Mouse (Mus musculus) activated CD4-positive, CD25-positive, alpha-beta regulatory T cell, adult 4 months (primary cell): Measurements from ENCODE around the gene Plekhb2. TPM values are rescaled to one million over a fixed set of nuclear protein-coding genes. Genes with fewer than 3 reads are reported as not detected.
A peak's percentile ranks its signal among the peaks of the same experiment; 100 is the strongest.

Source experiments
- ATAC-seq: one replicate; pipeline ENCODE4 v1.8.0; 2017
- polyA plus RNA-seq, 2 experiments: library from polyadenylated mRNA; unstranded; fragments of 100-300 nt; shearing (Covaris generic); gene quantifications; one replicate each; pipeline ENCODE4 v1.2.1; 2017

Plekhb2 gene
- 100 to 1,000 TPM; 120 to 128 TPM for polyA plus RNA-seq

DNA sequence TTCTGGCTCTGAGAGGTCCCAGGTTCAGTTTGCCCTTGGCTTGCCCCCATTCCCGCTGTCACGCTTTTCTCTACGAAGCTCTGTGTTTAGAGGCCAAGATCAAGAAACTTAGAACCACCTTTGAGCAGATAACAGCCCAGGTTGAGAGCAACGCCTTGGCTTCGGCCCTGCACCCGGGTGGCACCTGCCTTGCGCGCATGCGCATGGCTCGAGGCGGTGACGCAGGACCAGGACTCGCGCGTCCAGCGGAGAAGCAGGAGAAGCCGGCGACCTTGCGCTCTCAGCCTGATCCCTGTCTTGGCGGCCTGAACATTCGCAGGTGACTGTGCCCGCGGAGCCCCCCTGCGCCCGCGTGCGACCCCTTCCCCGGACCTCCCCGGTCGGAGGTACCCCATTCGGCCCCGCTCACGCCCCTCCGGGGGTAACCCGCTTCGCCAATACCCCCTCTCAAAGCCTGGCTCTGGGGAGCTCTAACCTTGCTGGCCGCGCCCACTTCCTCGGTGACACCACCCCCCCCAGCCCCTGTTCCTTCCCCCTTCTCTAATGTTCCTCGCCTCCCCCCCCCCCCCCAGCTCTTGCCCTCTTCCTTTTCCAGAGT lies at the start of gene Plekhb2:
Gene Plekhb2, plus strand, starts transcription at position 232 of the 598 bp plus-strand sequence.
- ATAC-seq: peak; percentile 55

DNA sequence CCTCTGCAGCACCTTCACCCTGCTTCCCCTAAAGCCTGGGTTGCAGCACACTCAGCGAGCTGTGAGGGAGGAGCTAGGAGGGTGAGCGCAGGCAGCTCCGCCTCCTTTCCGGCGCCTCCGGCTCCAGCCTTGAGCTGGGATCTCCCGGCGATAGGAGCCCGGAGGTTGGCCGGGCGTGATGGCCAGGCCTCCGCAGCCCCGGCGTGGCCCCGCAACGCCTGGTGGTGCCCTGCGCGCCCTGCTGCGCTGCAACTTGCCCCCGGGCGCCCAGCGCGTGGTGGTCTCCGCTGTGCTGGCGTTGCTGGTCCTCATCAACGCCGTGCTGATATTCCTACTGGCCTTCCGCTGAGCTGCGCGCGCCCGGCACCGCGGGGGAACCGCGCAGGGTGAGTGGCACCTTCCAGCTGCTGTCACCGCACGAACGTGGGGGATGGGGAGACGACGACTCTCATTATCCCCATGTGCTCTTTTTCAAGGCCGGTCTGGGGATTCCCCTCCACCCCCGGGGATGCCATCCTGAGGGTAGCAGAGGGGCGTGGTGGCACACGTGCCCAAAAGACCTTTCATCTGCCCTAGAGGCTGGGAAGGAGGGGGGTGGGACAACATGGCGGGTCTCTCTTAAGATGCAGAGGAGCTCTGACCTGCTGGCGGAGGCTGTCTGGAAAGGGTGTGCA lies 48.0 kb upstream of the Plekhb2 start:
- peak; percentile 82 for ATAC-seq

DNA sequence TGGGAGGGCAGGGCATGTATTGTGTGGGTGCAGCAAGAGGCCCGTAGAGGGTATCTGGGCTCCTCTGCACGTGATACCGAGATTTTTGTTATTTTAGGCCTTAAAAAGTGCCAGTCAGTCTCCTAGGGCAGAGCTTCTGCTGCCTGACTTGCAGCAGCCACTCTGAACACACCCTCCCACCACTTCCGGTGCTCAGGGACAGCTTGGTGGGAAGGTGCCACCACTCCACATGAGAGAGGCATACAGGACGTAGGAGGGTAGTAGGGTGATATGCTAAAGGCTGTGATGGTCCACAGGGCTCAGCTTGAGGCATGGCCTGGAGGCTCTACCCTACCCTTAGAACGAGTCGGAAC lies 47.5 kb upstream of the Plekhb2 start:
- ATAC-seq: peak; percentile 87

DNA sequence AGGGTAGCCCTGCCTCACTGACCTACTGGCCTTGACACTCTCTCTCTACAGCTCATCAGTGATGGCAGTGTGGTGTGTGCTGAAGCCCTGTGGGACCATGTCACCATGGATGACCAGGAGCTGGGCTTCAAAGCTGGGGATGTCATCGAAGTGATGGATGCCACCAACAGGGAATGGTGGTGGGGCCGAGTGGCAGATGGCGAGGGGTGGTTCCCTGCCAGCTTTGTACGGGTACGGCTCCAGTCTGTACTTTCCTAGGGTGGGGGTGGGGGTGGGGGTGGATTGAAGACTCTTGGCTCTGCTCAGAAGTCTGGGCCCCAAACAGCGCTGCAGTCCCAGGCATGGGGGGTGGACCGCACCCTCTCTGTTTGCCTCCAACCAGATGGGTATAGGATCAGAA lies 44.9 kb upstream of the Plekhb2 start:
- no peak for ATAC-seq

DNA sequence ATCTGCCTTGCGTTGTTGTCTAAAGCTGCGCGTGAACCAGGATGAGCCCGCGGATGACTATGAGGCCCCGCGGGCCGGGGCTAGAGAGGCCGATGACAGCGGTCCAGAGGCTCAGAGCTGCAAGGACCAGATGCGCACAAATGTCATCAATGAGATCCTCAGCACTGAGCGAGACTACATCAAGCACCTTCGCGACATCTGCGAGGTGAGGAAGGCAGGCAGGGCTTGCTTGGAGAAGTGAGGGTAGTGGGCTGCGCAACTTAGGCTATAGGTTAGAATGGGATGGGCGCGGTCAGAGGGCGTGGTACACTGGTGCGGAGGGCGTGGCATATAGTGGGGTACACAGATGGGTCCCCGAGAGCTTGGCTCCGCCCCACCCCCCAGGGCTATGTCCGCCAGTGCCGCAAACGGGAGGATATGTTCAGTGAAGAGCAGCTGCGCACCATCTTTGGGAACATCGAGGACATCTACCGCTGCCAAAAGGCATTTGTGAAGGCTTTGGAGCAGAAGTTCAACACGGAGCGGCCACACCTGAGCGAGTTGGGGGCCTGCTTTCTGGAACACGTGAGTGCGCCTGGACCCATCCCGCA lies 43.8 kb upstream of the Plekhb2 start:
- no peak for ATAC-seq

DNA sequence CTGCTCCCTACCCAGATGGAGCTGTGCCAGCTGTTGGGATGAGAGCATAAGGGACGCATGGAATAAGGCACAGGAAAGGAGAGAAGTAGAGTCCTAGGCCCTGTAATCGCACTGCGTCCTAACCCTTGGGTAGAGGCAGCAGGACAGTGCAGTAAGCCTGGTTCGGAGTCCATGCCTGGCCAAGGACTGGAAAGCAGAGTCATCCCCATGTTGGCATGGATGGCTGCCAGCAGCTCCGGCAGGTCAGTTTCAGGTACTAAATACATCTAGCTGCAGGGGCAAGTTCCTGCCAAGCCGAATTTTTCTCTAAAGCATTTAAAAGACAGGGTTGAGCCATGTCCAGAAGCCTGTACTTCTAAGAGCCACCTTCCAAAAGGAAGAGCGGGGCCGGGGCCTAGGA lies 41.3 kb upstream of the Plekhb2 start:
- no peak for ATAC-seq

DNA sequence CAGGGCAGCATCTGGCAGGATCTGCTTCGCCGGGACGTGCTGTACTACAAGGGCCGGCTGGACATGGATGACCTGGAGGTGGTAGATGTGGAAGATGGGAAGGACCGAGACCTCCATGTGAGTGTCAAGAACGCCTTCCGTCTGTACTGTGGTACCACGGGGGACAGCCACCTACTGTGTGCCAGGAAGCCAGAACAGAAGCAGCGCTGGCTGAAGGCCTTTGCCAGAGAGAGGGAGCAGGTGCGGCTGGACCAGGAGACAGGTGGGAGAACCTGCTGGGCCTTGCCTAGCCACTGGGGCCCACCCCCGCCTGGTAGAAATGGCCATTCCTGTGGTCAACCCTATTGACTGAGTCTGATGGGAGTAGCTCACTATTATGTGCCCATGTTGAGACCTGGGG lies 39.5 kb upstream of the Plekhb2 start:
- no peak for ATAC-seq

DNA sequence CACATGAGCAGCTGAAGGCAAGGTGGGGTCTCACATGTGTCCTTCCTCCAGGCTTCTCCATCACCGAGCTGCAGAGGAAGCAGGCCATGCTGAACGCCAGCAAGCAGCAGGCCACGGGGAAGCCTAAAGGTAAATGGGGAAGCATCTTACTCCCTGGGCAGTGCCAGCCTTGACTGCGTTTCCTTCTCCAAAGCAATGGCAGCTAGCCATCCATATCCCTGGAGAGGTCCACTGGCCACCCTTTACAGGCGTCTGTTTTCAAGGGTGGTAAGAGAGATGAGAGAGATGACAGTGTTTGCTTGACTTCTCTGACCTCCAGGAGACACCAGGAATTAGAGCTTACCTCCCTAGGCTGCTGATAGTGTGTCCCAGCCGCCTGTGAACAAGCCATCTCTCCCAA lies 38.7 kb upstream of the Plekhb2 start:
- no peak for ATAC-seq

DNA sequence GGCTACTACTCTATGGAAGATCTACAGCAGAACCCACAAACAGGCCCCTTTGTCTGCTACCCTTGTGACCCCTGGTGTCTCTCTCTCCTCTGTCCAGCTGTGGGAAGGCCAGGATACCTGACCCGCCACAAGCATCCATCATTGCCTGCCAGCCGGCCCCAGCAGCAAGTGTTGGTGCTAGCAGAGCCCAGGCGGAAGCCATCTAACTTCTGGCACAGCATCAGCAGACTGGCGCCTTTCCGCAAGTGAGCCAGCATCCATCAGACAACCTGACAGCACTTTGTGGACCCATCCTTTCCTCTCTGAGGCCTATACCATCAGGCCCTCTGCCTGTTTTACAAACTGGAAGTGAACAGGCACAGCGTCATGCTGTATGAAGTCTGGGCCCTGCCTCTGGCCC lies 38.2 kb upstream of the Plekhb2 start:
- no peak for ATAC-seq

DNA sequence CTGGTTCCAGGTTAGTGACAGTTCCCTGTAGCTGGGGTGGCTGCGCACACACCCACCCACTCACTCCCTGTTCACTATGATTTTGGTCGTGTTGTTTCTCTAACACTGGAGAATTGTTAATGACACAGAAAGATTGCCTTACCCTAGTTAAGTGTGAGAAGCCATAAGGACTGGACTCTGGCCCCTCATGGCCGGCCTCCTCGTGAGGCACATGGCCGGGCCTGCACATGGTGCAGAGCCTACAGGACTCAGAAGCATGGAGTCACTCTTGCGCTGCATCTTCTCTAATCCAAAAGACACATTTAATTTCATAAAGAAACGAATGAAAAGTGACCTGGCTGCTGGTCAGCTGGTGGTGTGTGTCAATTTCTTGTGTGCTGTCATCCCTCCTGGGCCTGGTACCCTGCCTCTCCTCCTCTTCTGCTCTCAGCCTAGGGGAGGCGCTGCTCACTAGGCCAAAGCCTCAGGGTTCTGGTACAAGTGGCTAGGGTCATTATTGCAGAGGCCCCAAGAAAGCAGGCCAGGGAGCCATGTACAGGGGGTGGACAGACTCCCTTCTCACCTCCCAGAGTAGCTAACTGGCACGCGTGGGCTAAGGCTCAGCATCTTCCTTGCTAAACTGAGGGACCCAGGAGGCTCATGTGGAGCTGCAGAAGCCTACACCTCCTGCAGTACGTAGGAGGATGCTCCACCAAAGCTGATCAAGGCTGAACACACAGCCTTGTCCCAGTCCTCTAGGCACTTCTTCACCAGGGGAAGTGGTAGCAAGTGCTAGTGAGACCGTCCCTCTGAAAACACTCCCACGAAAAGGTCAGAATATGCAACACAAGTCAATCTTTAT lies 37.1 kb upstream of the Plekhb2 start:
- ATAC-seq: no peak

DNA sequence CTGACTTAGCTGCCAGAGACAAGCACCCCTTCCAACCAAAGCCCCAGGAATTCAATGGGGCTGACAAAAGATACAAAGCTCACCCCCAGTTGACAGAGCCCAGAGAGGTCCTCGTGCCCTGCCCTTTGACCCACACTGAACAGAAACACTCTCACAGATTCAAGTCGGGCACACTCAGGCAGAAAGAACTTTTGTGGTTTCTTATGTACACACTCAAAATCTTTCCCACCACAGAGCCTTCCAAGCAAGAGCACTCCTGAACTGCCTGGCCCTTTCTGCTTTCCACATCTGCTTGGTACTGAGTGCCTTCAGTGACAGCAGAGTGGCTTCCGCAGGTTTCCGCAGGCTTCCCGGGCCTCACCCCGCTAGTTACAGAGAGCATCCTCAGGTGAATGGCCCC lies 33.9 kb upstream of the Plekhb2 start:
- ATAC-seq: no peak

DNA sequence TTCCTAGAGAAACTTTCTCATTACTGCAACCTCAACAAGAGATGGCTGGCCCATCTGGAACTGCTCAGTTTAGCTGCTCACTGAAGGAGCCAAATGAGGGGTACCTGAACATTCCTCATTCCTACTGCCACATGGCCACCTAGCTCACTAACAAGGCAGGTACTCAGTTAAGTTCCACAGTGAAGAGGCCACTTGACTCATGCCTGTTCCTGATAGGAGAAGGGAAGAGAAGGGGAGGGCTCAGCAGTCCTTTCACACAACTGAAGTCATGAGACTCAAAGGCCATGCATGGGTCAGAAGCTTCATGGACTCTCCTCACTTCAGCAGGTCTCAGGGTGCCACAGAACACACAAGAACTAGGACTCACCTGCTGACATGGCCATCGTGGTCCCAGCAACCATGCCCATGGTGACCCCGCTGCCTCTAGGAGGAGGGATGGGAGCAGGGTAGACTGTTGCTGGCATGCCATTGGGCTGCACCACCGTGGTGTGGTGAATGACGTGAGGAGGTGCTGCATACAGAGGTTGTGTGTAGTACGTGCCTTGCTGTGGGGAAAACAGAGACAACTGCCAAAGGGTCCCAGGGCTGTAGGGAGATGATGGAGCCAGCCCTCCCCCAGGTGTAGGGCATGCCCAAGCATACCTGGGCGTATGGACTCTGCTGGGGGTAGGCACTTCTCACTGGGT lies 30.4 kb upstream of the Plekhb2 start:
- ATAC-seq: no peak

DNA sequence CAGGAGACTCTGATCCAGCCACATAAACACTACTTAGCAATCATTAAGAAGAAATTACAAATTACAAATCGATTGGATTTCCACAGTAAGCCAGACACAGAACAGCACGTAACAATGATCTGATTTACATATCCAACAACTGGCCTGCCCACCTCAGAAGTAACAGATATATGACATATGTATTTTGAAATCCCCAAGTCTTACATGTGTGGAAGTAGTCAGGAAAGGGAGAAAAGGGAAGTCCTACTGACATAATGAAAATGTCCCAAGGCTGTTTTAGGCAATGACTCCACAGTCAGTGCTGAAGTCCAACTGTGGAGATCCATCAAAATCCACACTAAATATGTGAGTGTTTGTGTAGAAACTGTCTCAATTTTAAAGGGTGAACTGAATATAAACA lies 28.4 kb upstream of the Plekhb2 start:
- ATAC-seq: no peak

DNA sequence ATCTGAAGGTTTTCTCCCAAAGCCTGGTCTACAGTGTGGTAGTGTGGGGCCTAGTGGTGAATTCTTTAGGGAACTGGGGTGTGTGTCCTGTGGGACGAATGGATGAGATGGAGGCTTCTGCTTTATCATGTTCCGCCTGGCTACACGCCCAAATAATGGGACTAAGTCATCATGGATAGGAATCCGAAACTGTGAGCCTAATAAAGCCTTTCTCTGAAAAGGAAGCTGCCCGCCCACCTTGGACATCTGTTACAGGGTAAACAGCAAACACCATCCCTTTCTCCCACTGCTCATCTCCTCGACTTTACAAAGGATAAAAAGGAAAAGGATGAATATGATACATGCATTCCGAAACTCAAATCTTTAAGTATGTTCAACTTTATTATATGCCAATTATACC lies 27.8 kb upstream of the Plekhb2 start:
- no peak for ATAC-seq

DNA sequence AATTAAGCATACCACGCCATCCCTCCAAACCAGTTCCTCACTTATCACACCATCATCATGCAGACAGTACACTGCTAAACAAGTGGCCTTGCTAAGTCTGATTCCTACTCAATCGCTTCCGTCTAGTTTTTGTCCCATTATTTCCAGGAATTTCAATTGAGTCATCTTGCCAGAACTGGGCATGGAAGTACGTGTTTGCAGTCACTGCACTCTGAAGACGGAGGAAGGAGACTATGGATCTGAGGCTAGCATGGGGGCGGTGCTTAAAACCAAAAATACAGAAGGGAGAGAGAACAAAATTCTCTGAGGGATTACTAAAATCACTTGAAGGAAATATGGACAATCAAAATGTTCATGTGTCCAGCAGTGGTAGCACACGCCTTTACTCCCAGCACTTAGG lies 27.0 kb upstream of the Plekhb2 start:
- ATAC-seq: no peak

DNA sequence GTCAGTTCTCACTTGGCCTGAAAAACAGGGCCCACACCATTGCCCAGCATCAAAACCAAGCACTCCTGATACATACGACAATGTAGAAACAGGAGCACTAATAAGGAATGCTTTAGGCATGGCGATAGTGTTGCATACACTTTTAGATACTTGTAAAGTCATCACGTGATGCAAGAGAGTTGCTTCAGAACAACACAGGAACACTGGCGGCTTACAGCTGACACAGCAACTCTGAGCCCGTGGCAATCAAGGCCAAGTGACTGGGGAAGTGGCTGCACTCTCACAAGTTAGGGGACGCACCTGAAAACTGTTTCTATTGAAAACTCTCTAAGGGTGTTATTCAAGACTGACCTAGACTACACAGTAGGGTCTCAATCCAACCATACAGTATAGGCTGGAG lies 26.4 kb upstream of the Plekhb2 start:
- no peak for ATAC-seq

DNA sequence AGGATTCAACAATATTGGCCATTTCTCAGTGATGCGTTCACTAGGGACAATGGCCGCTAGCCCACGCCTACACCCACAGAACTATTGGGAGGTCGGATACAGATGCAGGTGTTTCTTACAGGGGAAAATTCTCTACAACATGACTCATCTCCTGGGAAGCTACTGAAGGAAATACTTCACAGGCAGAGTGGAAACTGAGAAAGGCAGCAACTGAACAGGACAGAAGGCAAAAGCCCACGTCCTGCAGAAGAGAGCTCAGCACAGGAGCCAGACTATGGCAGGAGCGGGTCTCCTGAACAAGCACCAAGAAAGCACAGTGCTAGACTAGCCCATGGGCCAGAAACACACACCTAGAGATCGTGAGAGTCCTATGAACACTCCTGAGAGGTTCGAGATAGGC lies 25.6 kb upstream of the Plekhb2 start:
- ATAC-seq: no peak

DNA sequence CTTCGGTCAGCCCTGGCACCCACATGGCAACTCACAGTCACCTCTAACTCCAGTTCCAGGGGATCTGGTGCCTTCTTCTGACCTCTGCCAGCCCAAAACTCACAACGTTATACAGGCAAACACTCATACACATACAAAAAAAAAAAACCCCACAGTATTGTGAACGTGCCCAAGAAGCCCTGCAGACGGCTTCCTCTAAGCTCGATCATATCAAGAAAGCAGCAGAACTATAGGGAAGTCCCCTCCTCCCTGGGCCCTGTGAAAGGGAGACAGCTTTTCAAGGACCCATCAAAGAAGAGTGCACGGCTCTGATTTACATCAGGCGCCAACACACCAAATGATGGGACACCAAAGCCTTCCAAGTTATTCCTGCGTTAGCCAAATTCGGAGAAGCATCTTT lies 23.9 kb upstream of the Plekhb2 start:
- peak; percentile 73 for ATAC-seq

DNA sequence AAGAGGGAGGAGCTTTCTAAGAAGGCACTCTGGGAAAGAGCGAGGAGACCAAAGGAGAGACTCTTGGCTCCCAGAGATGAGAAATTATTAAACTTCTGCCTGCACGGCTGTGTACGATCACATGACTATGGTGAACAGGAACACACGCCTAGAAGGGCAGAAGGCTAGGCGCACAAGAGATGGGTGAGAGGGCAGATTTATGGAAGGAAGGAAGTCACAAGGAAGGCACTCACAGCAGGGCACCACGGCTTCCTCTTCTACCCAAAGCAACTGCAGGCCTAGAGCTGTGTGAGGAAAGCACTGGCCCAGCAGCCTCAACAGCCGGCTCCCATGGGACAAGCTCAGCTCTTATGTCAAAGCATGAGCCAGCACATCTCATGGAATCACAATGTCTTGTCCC lies 21.9 kb upstream of the Plekhb2 start:
- ATAC-seq: no peak

DNA sequence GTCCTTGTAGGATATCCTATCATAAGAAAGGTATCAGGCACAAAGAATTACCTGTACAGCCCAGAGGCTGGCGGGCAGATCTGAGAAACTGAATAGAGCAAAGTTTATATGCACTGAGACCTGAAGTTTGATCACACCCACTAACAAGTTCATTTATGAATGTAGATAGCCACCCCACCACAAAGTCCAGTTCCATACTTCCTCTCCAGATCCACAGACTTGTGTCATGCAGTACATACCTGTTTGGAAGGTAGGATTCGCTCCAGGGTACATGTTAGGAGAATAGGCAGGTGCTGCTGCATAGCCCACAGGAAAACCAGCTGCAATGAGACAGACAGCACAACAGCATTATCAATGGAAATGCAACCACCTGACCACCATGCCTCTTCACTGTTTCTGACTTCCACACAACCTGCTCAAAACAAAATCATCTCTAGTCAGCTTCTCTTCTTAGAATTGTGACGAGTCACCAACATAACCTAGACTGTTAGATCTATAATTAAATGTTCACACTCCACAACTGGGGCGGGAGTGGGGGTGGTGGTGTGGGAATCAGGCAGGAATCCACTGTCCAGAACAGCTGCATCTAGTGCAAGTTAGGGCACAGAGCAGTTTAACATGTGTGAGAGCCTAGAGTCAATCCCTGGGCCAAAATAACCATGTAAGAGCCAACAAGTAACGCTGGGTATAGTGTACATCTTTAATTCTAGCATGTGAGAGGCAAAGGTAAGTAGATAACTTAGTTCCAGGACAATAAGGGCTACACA lies 21.1 kb upstream of the Plekhb2 start:
- no peak for ATAC-seq

DNA sequence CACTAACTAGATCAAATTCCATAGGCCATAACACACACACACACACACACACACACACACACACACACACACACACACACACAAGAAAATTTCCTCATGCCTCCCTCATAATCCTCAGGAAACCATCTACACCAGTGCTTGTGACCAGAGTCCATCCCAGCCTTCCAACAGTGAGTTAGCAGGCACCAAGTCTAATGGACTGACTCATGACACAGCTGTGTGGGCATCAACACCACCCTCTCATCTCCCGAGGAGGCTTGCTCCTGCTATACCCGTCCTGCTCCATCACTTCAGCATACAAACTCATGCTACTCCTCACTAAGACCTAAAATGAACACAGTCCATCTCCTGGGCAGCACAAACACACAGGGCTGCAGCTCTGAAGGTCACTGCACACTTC lies 18.8 kb upstream of the Plekhb2 start:
- no peak for ATAC-seq

DNA sequence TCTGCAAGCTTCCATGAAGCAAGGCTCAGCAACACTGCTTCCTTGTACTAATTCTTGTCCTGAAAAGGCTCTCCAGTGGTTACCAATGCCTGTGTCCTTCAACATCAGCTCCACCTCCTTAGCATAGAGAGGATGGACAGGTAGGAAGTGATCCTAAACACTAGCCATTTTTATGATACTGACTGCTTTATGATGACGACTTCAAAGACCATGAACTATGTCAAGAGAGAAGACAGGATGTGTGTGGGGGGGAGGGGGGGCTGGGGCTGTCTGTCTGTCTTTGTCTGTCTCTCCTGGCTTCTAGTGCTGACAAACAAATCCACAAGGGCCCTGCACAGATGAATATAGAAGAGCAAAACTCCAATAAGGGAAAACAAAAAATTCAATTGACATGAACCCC lies 18.4 kb upstream of the Plekhb2 start:
- ATAC-seq: peak; percentile 87
